Mouse (Mus musculus) bone marrow, adult 2 months (tissue): ENCODE measurements around the gene Stk4. TPM values are rescaled to one million over a fixed set of nuclear protein-coding genes. Genes with fewer than 3 reads are reported as not detected.

Experiments
- H3K27ac ChIP-seq: fragments of 200-500 bp; 2 replicates; pipeline ENCODE4 v1.5.1; 2012; ENCODE audit warnings: low read depth, mild to moderate bottlenecking, control low read depth, inconsistent platforms, low read length; ENCODE audit not compliant: control insufficient read depth, poor library complexity, insufficient read depth
- H3K4me1 ChIP-seq: fragments of 200-500 bp; 2 replicates; pipeline ENCODE4 v1.6.1; 2011; ENCODE audit warnings: low read length; ENCODE audit not compliant: control insufficient read depth, insufficient read depth
- H3K4me3 ChIP-seq: fragments of 200-500 bp; replicated peaks from 2 replicates; pipeline ENCODE3; 2011; ENCODE audit warnings: mild to moderate bottlenecking, low read depth, low read length, control low read depth; ENCODE audit not compliant: control insufficient read depth
- CTCF ChIP-seq: fragments of 200-500 bp; IDR thresholded peaks from 2 replicates; pipeline ENCODE4 v1.5.1; 2011; ENCODE audit warnings: low read length, control low read depth; ENCODE audit not compliant: control insufficient read depth, insufficient read depth
- POLR2A ChIP-seq: fragments of 200-500 bp; IDR thresholded peaks from 2 replicates; pipeline ENCODE4 v1.6.1; 2011; ENCODE audit warnings: low read depth, mild to moderate bottlenecking, control low read depth, low read length, borderline replicate concordance; ENCODE audit not compliant: control insufficient read depth
- whole genome bisulfite sequencing: fragments of 180-500 bp; shearing (Covaris S2); methylation state at CpG from one replicate; pipeline ENCODE4 v1.1.7; 2018; 5-methylcytosine and 5-hydroxymethylcytosine counted together
- polyA plus RNA-seq: library from polyadenylated mRNA; stranded (reverse); fragments of >200 nt; gene quantifications from 2 replicates; pipeline ENCODE4 v1.2.4, GENCODE M21; 2011; ENCODE audit warnings: low replicate concordance; ENCODE audit not compliant: missing spikeins, insufficient read depth, insufficient read length

Stk4 gene
- polyA plus RNA-seq, 1 experiment: 28.7 TPM

- WGBS: 87% methylated on average over 14 of the region's 14 CpGs
- no peak overlapping the region for H3K27ac ChIP-seq
- TF ChIP-seq CTCF: no peak
- no peak for TF ChIP-seq POLR2A
These were observed 36.3 kb downstream of the Stk4 start for GRCm38 (mm10) chr2:164106287-164107035.

GRCm38 (mm10) chr2:164107125-164107874 lies 37.2 kb downstream of the Stk4 start:
- WGBS: 77% methylated on average over 16 of the region's 16 CpGs
- H3K27ac ChIP-seq: no peak overlapping the region
- H3K4me3 ChIP-seq: no peak overlapping the region
- no peaks in the 10 kb centered on the region for H3K4me1 ChIP-seq
- TF ChIP-seq POLR2A: no peak
- no peak for TF ChIP-seq CTCF

More at GRCm38 (mm10) chr2:164106287-164107035, 36.3 kb downstream of the Stk4 start:
- Histone ChIP-seq H3K4me3 (no peak overlapping the region), H3K4me1 (no peaks in the 10 kb centered on the region)

- WGBS: 82% methylated on average over 4 of the region's 4 CpGs
- Histone ChIP-seq H3K27ac (no peak overlapping the region), H3K4me1 (no peaks in the 10 kb centered on the region), H3K4me3 (no peak overlapping the region)
- TF ChIP-seq POLR2A: no peak
- TF ChIP-seq CTCF: no peak
These were observed 38.4 kb downstream of the Stk4 start for GRCm38 (mm10) chr2:164108501-164108900.

GRCm38 (mm10) chr2:164111546-164111945 lies 41.4 kb downstream of the Stk4 start:
- H3K27ac ChIP-seq: no peak overlapping the region
- TF ChIP-seq POLR2A: no peak
- TF ChIP-seq CTCF: no peak
- WGBS: 86% methylated on average over 8 of the region's 8 CpGs
- H3K4me1 ChIP-seq: no peaks in the 10 kb centered on the region
- no peak overlapping the region for H3K4me3 ChIP-seq

GRCm38 (mm10) chr2:164114051-164114450 lies 43.9 kb downstream of the Stk4 start:
- Histone ChIP-seq H3K4me1 (no peaks in the 10 kb centered on the region), H3K27ac (no peak overlapping the region), H3K4me3 (no peak overlapping the region)
- TF ChIP-seq CTCF: no peak
- 82% methylated on average over 6 of the region's 6 CpGs for WGBS

- TF ChIP-seq CTCF (no peak), POLR2A (no peak)
- Histone ChIP-seq H3K4me1 (no peaks in the 10 kb centered on the region), H3K4me3 (no peak overlapping the region), H3K27ac (no peak overlapping the region)
- WGBS: 83% methylated on average over 10 of the region's 10 CpGs
These were observed 45.4 kb downstream of the Stk4 start for GRCm38 (mm10) chr2:164115531-164115930.

GRCm38 (mm10) chr2:164119503-164119902 lies 49.4 kb downstream of the Stk4 start:
- WGBS: 90% methylated on average over 6 of the region's 6 CpGs
- no peaks in the 10 kb centered on the region for H3K4me1 ChIP-seq
- TF ChIP-seq CTCF (no peak), POLR2A (no peak)

GRCm38 (mm10) chr2:164123169-164123766 lies 53.1 kb downstream of the Stk4 start:
- Histone ChIP-seq H3K4me1 (no peaks in the 10 kb centered on the region), H3K4me3 (no peak overlapping the region), H3K27ac (no peak overlapping the region)
- WGBS: 68% methylated on average over 5 of the region's 5 CpGs
- no peak for TF ChIP-seq POLR2A
- TF ChIP-seq CTCF: no peak

More at GRCm38 (mm10) chr2:164119503-164119902, 49.4 kb downstream of the Stk4 start:
- Histone ChIP-seq H3K27ac (no peak overlapping the region), H3K4me3 (no peak overlapping the region)
